ENCODE assay signal across 9 mouse cellular contexts in the genomic region with DNA sequence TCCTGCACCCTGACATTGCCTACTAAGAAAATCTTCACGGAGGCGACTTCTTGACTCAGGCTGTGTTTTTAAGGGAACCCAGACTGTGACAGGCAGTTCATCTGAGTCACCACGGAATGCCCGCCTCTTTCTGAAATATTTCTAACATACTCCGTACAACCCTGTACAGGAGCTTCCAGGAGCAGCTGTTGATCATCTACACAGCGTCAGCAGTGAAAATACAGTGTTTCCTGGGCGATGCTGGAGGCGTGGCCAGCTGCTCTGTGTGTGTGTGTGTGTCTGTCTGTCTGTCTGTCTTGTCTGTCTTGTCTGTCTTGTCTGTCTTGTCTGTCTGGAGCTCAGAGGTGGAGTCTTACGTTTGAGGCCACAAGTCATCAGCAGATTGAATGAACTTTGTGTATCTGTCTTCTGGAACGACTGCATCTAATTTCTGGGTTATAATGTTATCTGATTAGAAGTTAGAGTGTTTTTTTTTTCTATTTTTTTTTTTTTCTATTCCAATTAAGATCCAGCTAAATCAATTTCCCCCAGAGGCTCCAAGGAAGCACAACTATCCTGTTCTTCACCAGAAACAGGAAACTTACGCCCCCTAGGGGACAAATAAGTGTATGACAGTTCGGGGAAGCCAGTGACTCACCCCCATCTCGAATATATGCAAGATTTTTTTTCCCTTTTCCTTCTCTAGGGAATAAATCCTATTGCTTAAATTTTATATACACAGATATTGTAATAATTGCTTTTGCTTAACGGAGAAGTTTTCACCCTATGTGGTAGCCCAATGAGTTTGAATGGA. TPM values are rescaled to one million over a fixed set of nuclear protein-coding genes. Genes with fewer than 3 reads are reported as not detected.
DNase-seq lines count a peak whose midpoint lies in the region; ATAC-seq and TF ChIP-seq lines count a peak whose summit lies in the region.
"Had no signal": no experiment of that assay in that cellular context is flagged by ENCODE, and none has a peak within 500 bp of the region (broad histone marks: within the 10 kb centered on the region; RNA-seq: fewer than 3 reads in every experiment).

No protein-coding gene starts in this region.

- no peaks in the 10 kb centered on the region for H3K9me3 ChIP-seq in hindbrain, postnatal 0 days (ENCODE audit: low read length)
- no peaks in the 10 kb centered on the region for H3K9me3 ChIP-seq in hindbrain, embryonic 12.5 days (replicated peaks)
- no peaks in the 10 kb centered on the region for H3K9me3 ChIP-seq in embryonic facial prominence, embryonic 15.5 days (replicated peaks)

- ATAC-seq in hindbrain, postnatal 0 days, result no peak
- no peak for ATAC-seq in hindbrain, embryonic 12.5 days (ENCODE audit: low FRiP score)
- ATAC-seq in embryonic facial prominence, embryonic 15.5 days (ENCODE audit: insufficient number of reproducible peaks, low FRiP score, low TSS enrichment, low read depth), result peak; percentile 15; the same call in 1 of the 2 replicates

- intact Hi-C loops in left cerebral cortex, postnatal 10 days (cut with DNase I), result no loop called here

- no peak overlapping the region for H3K9ac ChIP-seq in hindbrain, postnatal 0 days (replicated peaks; ENCODE audit: low read length)
- no peak overlapping the region for H3K9ac ChIP-seq in hindbrain, embryonic 12.5 days
- no peak overlapping the region for H3K9ac ChIP-seq in embryonic facial prominence, embryonic 15.5 days

- DNase-seq in hindbrain, postnatal 0 days (ENCODE audit: low spot score), result peak; percentile 82
- DNase-seq in CD4-positive, CD25-positive, alpha-beta regulatory T cell, adult 2 months (ENCODE audit: low read depth, low spot score), result peak; percentile 90
- DNase-seq in adrenal gland, adult (ENCODE audit: inconsistent age in 2 of 2, low spot score in 1 of 2), result peak; percentile 61 to 87
- DNase-seq in left cerebral cortex, postnatal 10 days (ENCODE audit: extremely low spot score in 1 of 2, low spot score in 2 of 2), result peak; percentile 56 to 66
- peak; percentile 42 for DNase-seq in retina, postnatal 7 days (ENCODE audit: low read depth, low spot score)
- no peak for DNase-seq in neural tube, embryonic 10.5 days (ENCODE audit: extremely low spot score, low spot score)

- H3K4me3 ChIP-seq in hindbrain, postnatal 0 days (ENCODE audit: low read length), result no peak overlapping the region
- H3K4me3 ChIP-seq in hindbrain, embryonic 12.5 days, result no peak overlapping the region
- H3K4me3 ChIP-seq in embryonic facial prominence, embryonic 15.5 days (replicated peaks), result no peak overlapping the region

- H3K4me2 ChIP-seq in hindbrain, postnatal 0 days (ENCODE audit: low read depth, low read length), result no peak overlapping the region
- no peak overlapping the region for H3K4me2 ChIP-seq in hindbrain, embryonic 12.5 days (replicated peaks)
- no peak overlapping the region for H3K4me2 ChIP-seq in embryonic facial prominence, embryonic 15.5 days (replicated peaks)

- WGBS in hindbrain, postnatal 0 days, result 59% methylated on average over 14 of the region's 14 CpGs
- 60% methylated on average over 14 of the region's 14 CpGs for WGBS in hindbrain, embryonic 12.5 days
- WGBS in embryonic facial prominence, embryonic 15.5 days, result 38% methylated on average over 14 of the region's 14 CpGs

- H3K36me3 ChIP-seq in hindbrain, postnatal 0 days (ENCODE audit: insufficient read depth, low read length), result no peaks in the 10 kb centered on the region
- no peaks in the 10 kb centered on the region for H3K36me3 ChIP-seq in hindbrain, embryonic 12.5 days
- H3K36me3 ChIP-seq in embryonic facial prominence, embryonic 15.5 days, result no peaks in the 10 kb centered on the region

- H3K27ac ChIP-seq in hindbrain, postnatal 0 days, result no peak overlapping the region
- no peak overlapping the region for H3K27ac ChIP-seq in hindbrain, embryonic 12.5 days
- no peak overlapping the region for H3K27ac ChIP-seq in embryonic facial prominence, embryonic 15.5 days (replicated peaks)

- peaks cover 4% of the 10 kb centered on the region for H3K4me1 ChIP-seq in hindbrain, postnatal 0 days (ENCODE audit: insufficient read depth, low read length)
- peaks cover 5% of the 10 kb centered on the region; the same call in 1 of the 2 replicates for H3K4me1 ChIP-seq in hindbrain, embryonic 12.5 days
- H3K4me1 ChIP-seq in embryonic facial prominence, embryonic 15.5 days, result 0 out of 2 replicates have a peak, but pooled peaks cover 3% of the 10 kb centered on the region

- TF ChIP-seq CTCF in hindbrain, postnatal 0 days (IDR thresholded peaks at IDR 0.05; ENCODE audit: low read depth), result peak; percentile 71

- H3K27me3 ChIP-seq in hindbrain, postnatal 0 days (ENCODE audit: insufficient read depth, low read length), result no peaks in the 10 kb centered on the region
- no peaks in the 10 kb centered on the region for H3K27me3 ChIP-seq in hindbrain, embryonic 12.5 days
- no peaks in the 10 kb centered on the region for H3K27me3 ChIP-seq in embryonic facial prominence, embryonic 15.5 days

RNA-seq across cellular contexts. Expression of a gene that starts 47.1 kb away (rescaled TPM):
- not detected in 2 replicates for total RNA-seq in hindbrain, postnatal 0 days (2014; rRNA removed)
- polyA plus RNA-seq in hindbrain, postnatal 0 days (2015; fragmentation: Nextera tagmentation; extraction: Ambion mirVana), result not detected in 2 replicates
- not detected in 2 replicates for polyA plus RNA-seq in hindbrain, embryonic 12.5 days (2016; fragmentation: Nextera tagmentation; extraction: Ambion mirVana)
- not detected in 2 replicates for polyA plus RNA-seq in embryonic facial prominence, embryonic 15.5 days (2015; fragmentation: Nextera tagmentation; extraction: Ambion mirVana)
- total RNA-seq in left cerebral cortex, postnatal 10 days (2021), result not detected
- total RNA-seq: left cerebral cortex, adult 8-10 months had no signal
